Mouse (Mus musculus): ENCODE data around the gene Gpd1. TPM values are rescaled to one million over a fixed set of nuclear protein-coding genes. Genes with fewer than 3 reads are reported as not detected.
A peak's percentile ranks its signal among the peaks of the same experiment; 100 is the strongest.
"Not testable (repeated sequence)": the region's sequence is repeated elsewhere in the genome, so short reads cannot be mapped to it uniquely, and the experiment has no call there.

Gpd1 gene
- polyA plus RNA-seq, 1 experiment from 2014 or later = 150 TPM

- no peak for ATAC-seq
Measured at GRCm38 (mm10) chr15:99768761-99769160, 51.4 kb downstream of the Gpd1 start.

DNA sequence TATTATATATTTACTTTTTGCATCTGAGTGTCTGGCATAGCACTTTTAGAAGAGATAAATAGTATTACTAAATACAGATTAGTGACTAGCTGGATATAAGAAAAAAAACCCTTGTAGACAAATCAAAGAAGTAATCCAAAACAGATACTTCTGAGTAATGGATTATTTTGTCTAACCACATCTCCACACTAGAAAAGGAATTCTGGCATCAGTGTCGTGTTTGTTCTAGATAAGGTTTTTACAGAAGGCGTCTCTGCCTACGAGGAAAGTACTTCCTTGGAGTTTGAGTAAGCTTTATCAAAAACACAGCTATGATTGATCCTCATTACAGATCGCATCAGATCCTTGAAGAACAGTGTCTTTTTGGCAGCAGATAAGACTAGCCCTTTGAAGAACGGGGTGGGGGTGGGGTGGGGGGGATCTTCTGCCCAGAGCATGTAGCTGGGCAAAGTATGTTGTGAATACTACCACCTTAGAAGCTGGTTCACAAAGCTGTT lies 53.7 kb downstream of the Gpd1 start:
- Histone ChIP-seq H3K4me2 (ENCODE audit: low read depth, low read length) (peak overlapping the region; percentile 91), H3K9ac (replicated peaks) (no peak overlapping the region; the same call in 1 of the 2 replicates), H3K9me3 (ENCODE audit: low read length) (no peaks in the 10 kb centered on the region), H3K4me3 (ENCODE audit: low read depth, low read length) (peak overlapping the region; percentile 75), H3K36me3 (replicated peaks; ENCODE audit: insufficient read depth, low read length) (no peaks in the 10 kb centered on the region), H3K4me1 (ENCODE audit: insufficient read depth) (peaks cover 9% of the 10 kb centered on the region), H3K27ac (ENCODE audit: low read depth) (no peak overlapping the region), H3K27me3 (ENCODE audit: insufficient read depth, low read length) (no peaks in the 10 kb centered on the region)
- no peak for DNase-seq
- no peak for ATAC-seq
- TF ChIP-seq CTCF (IDR thresholded peaks at IDR 0.05; ENCODE audit: low read depth) = no peak
- TF ChIP-seq EP300 (IDR thresholded peaks at IDR 0.05; ENCODE audit: low read depth) = no peak
- WGBS (ENCODE audit: insufficient replicate concordance) = 12% methylated on average over 5 of the region's 5 CpGs

More at GRCm38 (mm10) chr15:99768761-99769160, 51.4 kb downstream of the Gpd1 start:
- Histone ChIP-seq H3K4me2 (ENCODE audit: low read depth, low read length) (no peak overlapping the region), H3K9ac (replicated peaks) (no peak overlapping the region), H3K36me3 (replicated peaks; ENCODE audit: insufficient read depth, low read length) (no peaks in the 10 kb centered on the region), H3K9me3 (ENCODE audit: low read length) (no peaks in the 10 kb centered on the region), H3K4me1 (ENCODE audit: insufficient read depth) (peaks cover 9% of the 10 kb centered on the region), H3K4me3 (ENCODE audit: low read depth, low read length) (no peak overlapping the region), H3K27ac (ENCODE audit: low read depth) (no peak overlapping the region), H3K27me3 (ENCODE audit: insufficient read depth, low read length) (no peaks in the 10 kb centered on the region)
- no peak for DNase-seq
- no peak for TF ChIP-seq CTCF (IDR thresholded peaks at IDR 0.05; ENCODE audit: low read depth)
- TF ChIP-seq EP300 (IDR thresholded peaks at IDR 0.05; ENCODE audit: low read depth) = no peak
- 84% methylated on average over 1 of the region's 1 CpGs for WGBS (ENCODE audit: insufficient replicate concordance)

DNA sequence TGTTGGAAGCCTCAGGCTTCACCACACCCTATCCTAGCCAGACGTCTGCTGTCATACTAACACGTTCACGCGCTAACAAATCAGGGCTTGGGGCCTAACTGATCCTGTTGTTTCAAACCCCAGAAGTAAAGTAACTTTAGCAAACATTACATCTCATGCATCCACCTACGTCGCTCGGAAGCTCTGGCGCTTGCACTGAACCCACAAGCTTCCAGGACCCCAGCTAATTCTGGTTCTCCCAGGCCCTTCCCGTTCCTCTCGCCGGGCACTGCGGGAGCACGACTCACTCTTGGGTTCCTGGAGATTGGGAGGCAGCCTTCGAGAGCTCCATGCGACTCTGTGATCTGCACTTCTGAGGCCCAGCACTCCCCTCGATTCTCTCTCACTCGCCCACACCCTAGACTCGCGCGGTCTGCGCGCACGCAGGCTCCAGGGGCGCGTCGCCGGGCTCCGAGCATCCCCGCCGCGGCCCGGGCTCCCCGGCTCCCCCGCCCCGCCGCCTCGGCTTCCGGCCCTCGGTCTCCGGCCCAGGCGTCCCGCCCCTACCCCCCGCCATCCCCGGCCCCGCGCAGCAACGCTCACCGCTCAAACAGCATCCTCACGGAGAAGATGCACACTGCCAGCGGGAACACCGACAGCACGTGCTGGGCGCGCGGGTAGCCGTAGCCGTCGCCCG lies 54.4 kb downstream of the Gpd1 start:
- no peak for DNase-seq

GRCm38 (mm10) chr15:99772277-99772880 lies 55.1 kb downstream of the Gpd1 start:
- Histone ChIP-seq H3K27ac (ENCODE audit: low read depth) (peak overlapping the region; percentile 69), H3K4me1 (ENCODE audit: insufficient read depth) (peaks cover 9% of the 10 kb centered on the region), H3K27me3 (ENCODE audit: insufficient read depth, low read length) (no peaks in the 10 kb centered on the region), H3K36me3 (replicated peaks; ENCODE audit: insufficient read depth, low read length) (no peaks in the 10 kb centered on the region), H3K9me3 (ENCODE audit: low read length) (no peaks in the 10 kb centered on the region), H3K4me3 (ENCODE audit: low read depth, low read length) (peak overlapping the region; percentile 75), H3K4me2 (ENCODE audit: low read depth, low read length) (peak overlapping the region; percentile 91), H3K9ac (replicated peaks) (peak overlapping the region; percentile 69)
- DNase-seq (peak; percentile 86), ATAC-seq (peak; percentile 91)
- TF ChIP-seq EP300 (IDR thresholded peaks at IDR 0.05; ENCODE audit: low read depth) = no peak
- TF ChIP-seq CTCF (IDR thresholded peaks at IDR 0.05; ENCODE audit: low read depth) = 0 out of 2 replicates have a peak, but pooled peaks have one; percentile 17
- WGBS (ENCODE audit: insufficient replicate concordance) = 1% methylated on average over 27 of the region's 41 CpGs

More for the DNA sequence above, 54.4 kb downstream of the Gpd1 start:
- H3K27ac ChIP-seq (ENCODE audit: low read depth) = peak overlapping the region; percentile 69
- peak overlapping the region; percentile 75 for H3K4me3 ChIP-seq (ENCODE audit: low read depth, low read length)
- no peaks in the 10 kb centered on the region for H3K27me3 ChIP-seq (ENCODE audit: insufficient read depth, low read length)
- H3K9ac ChIP-seq (replicated peaks) = peak overlapping the region; percentile 69
- H3K4me2 ChIP-seq (ENCODE audit: low read depth, low read length) = peak overlapping the region; percentile 91
- H3K4me1 ChIP-seq (ENCODE audit: insufficient read depth) = peaks cover 9% of the 10 kb centered on the region
- no peaks in the 10 kb centered on the region for H3K36me3 ChIP-seq (replicated peaks; ENCODE audit: insufficient read depth, low read length)
- no peak for TF ChIP-seq CTCF (IDR thresholded peaks at IDR 0.05; ENCODE audit: low read depth)
- TF ChIP-seq EP300 (IDR thresholded peaks at IDR 0.05; ENCODE audit: low read depth) = no peak
- peak; percentile 54 for ATAC-seq
- H3K9me3 ChIP-seq (ENCODE audit: low read length) = no peaks in the 10 kb centered on the region
- WGBS (ENCODE audit: insufficient replicate concordance) = under 1% methylated on average over 59 of the region's 59 CpGs

GRCm38 (mm10) chr15:99772881-99772924 lies 55.4 kb downstream of the Gpd1 start, which contains the start of gene Cers5:
Cers5 (minus strand) TSS chr15:99772885.
- H3K4me1 ChIP-seq (ENCODE audit: insufficient read depth); H3K36me3 ChIP-seq (replicated peaks; ENCODE audit: insufficient read depth, low read length); H3K9me3 ChIP-seq (ENCODE audit: low read length); ATAC-seq; H3K27me3 ChIP-seq (ENCODE audit: insufficient read depth, low read length); DNase-seq: not testable (repeated sequence)
- Histone ChIP-seq H3K4me2 (ENCODE audit: low read depth, low read length) (peak within 1 kb of the TSS; percentile 91), H3K4me3 (ENCODE audit: low read depth, low read length) (peak within 1 kb of the TSS; percentile 75), H3K27ac (ENCODE audit: low read depth) (peak within 1 kb of the TSS; percentile 69), H3K9ac (replicated peaks) (peak within 1 kb of the TSS; percentile 69)

DNA sequence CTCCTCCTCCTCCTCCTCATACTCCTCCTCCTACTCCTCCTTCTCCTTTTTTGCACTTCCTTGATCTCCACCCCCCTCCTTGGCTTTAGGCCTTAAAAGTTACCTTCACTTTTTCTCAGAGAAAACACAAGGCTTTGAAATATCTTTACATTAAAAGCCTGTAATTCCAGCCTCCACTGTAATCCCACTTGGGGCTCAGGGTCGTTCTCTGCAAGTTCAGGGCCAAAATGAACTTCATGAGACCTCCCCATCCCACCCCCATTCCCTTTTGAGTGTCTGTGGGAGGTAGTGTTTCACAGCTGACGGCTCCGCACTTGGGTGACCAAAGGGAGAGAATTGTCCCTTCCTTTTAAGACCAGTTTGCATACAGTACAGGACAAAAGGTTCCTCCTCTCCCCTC lies 55.6 kb downstream of the Gpd1 start:
- Histone ChIP-seq H3K27me3 (ENCODE audit: insufficient read depth, low read length) (no peaks in the 10 kb centered on the region), H3K4me3 (ENCODE audit: low read depth, low read length) (no peak overlapping the region), H3K9ac (replicated peaks) (no peak overlapping the region), H3K9me3 (ENCODE audit: low read length) (no peaks in the 10 kb centered on the region), H3K36me3 (replicated peaks; ENCODE audit: insufficient read depth, low read length) (no peaks in the 10 kb centered on the region), H3K4me2 (ENCODE audit: low read depth, low read length) (peak overlapping the region; percentile 91; the same call in 1 of the 2 replicates), H3K27ac (ENCODE audit: low read depth) (no peak overlapping the region), H3K4me1 (ENCODE audit: insufficient read depth) (peaks cover 9% of the 10 kb centered on the region)
- no peak for DNase-seq
- ATAC-seq = no peak
- 50% methylated on average over 3 of the region's 3 CpGs for WGBS (ENCODE audit: insufficient replicate concordance)
- TF ChIP-seq EP300 (IDR thresholded peaks at IDR 0.05; ENCODE audit: low read depth) = no peak
- TF ChIP-seq CTCF (IDR thresholded peaks at IDR 0.05; ENCODE audit: low read depth) = no peak

Other genes with a start within 250 kb of the Gpd1 start
- 4.7 and 4.9 TPM in 2 replicates for gene Bcdin3d, start 242.8 kb upstream of the Gpd1 start, polyA plus RNA-seq (2015; fragmentation: Nextera tagmentation; extraction: Ambion mirVana)
- gene Faim2, start 189.3 kb upstream of the Gpd1 start, polyA plus RNA-seq (2015; fragmentation: Nextera tagmentation; extraction: Ambion mirVana) = not detected in 2 replicates
- not detected in 2 replicates for gene Aqp2, start 138.5 kb upstream of the Gpd1 start, polyA plus RNA-seq (2015; fragmentation: Nextera tagmentation; extraction: Ambion mirVana)
- gene Aqp5, start 126.7 kb upstream of the Gpd1 start, polyA plus RNA-seq (2015; fragmentation: Nextera tagmentation; extraction: Ambion mirVana) = 0.14 TPM in 1 of 2 replicates, not detected in the other
- not detected in 2 replicates for gene Aqp6, start 116.1 kb upstream of the Gpd1 start, polyA plus RNA-seq (2015; fragmentation: Nextera tagmentation; extraction: Ambion mirVana)
- 28.6 and 31.9 TPM in 2 replicates for gene Racgap1, start 65.9 kb upstream of the Gpd1 start, polyA plus RNA-seq (2015; fragmentation: Nextera tagmentation; extraction: Ambion mirVana)
- gene Asic1, start 47.1 kb upstream of the Gpd1 start, polyA plus RNA-seq (2015; fragmentation: Nextera tagmentation; extraction: Ambion mirVana) = 0.38 and 0.54 TPM in 2 replicates
- gene Smarcd1, start 15.4 kb upstream of the Gpd1 start, polyA plus RNA-seq (2015; fragmentation: Nextera tagmentation; extraction: Ambion mirVana) = 4.7 and 5.3 TPM in 2 replicates
- 1.3 and 2.9 TPM in 2 replicates for gene Gm17349, start 12.0 kb upstream of the Gpd1 start, polyA plus RNA-seq (2015; fragmentation: Nextera tagmentation; extraction: Ambion mirVana)
- 111 and 117 TPM in 2 replicates for gene Cox14, start 8.1 kb downstream of the Gpd1 start, polyA plus RNA-seq (2015; fragmentation: Nextera tagmentation; extraction: Ambion mirVana)
- 6.7 and 7.0 TPM in 2 replicates for gene Cers5, start 55.4 kb downstream of the Gpd1 start, polyA plus RNA-seq (2015; fragmentation: Nextera tagmentation; extraction: Ambion mirVana)
- 14.8 and 15.0 TPM in 2 replicates for gene Lima1, start 157.9 kb downstream of the Gpd1 start, polyA plus RNA-seq (2015; fragmentation: Nextera tagmentation; extraction: Ambion mirVana)
- gene Fam186a, start 249.5 kb downstream of the Gpd1 start, polyA plus RNA-seq (2015; fragmentation: Nextera tagmentation; extraction: Ambion mirVana) = not detected in 2 replicates

Data from liver, postnatal 0 days (tissue).